Mouse (Mus musculus) neural tube, embryonic 12.5 days (tissue): ENCODE results near the gene Mettl14. TPM values are rescaled to one million over a fixed set of nuclear protein-coding genes. Genes with fewer than 3 reads are reported as not detected.
"Not testable (repeated sequence)": the region's sequence is repeated elsewhere in the genome, so short reads cannot be mapped to it uniquely, and the experiment has no call there.

Source experiments
- ATAC-seq: fragments of 200-750 bp; cut with Nextera tagmentation; 2 replicates; pipeline ENCODE4 v1.8.0; 2017; ENCODE audit warnings: low read depth, mild to moderate bottlenecking, moderate TSS enrichment, moderate library complexity; ENCODE audit not compliant: low FRiP score
- H3K27ac ChIP-seq: fragments of 300-500 bp; sonication (generic); 2 replicates; pipeline ENCODE4 v1.5.1; 2016
- H3K27me3 ChIP-seq: fragments of 300-500 bp; sonication (generic); replicated peaks from 2 replicates; pipeline ENCODE4 v1.6.1; 2016; ENCODE audit warnings: mild to moderate bottlenecking
- H3K36me3 ChIP-seq: fragments of 300-500 bp; sonication (generic); 2 replicates; pipeline ENCODE4 v1.6.1; 2016; ENCODE audit warnings: mild to moderate bottlenecking
- H3K4me1 ChIP-seq: fragments of 300-500 bp; sonication (generic); 2 replicates; pipeline ENCODE4 v1.6.1; 2016
- H3K4me2 ChIP-seq: fragments of 300-500 bp; sonication (generic); replicated peaks from 2 replicates; pipeline ENCODE4 v1.6.1; 2016; ENCODE audit warnings: mild to moderate bottlenecking
- H3K4me3 ChIP-seq: fragments of 300-500 bp; sonication (generic); 2 replicates; pipeline ENCODE4 v1.5.1; 2016
- H3K9ac ChIP-seq: fragments of 300-500 bp; sonication (generic); 2 replicates; pipeline ENCODE4 v1.6.1; 2016; ENCODE audit warnings: mild to moderate bottlenecking
- H3K9me3 ChIP-seq: fragments of 300-500 bp; sonication (generic); 2 replicates; pipeline ENCODE4 v1.6.1; 2016; ENCODE audit warnings: mild to moderate bottlenecking
- WGBS: fragments of 180-500 bp; shearing (Covaris S2); methylation state at CpG from one replicate; pipeline ENCODE4 v1.1.7; 2016; 5-methylcytosine and 5-hydroxymethylcytosine counted together
- polyA plus RNA-seq: library from polyadenylated mRNA; unstranded; fragments of >200 nt; fragmentation: Nextera tagmentation; extraction: Ambion mirVana; gene quantifications from 2 replicates; pipeline ENCODE4 v1.2.1, GENCODE M21; 2016

Gene Mettl14
- polyA plus RNA-seq, 1 experiment from 2014 or later: 34.2 TPM

DNA sequence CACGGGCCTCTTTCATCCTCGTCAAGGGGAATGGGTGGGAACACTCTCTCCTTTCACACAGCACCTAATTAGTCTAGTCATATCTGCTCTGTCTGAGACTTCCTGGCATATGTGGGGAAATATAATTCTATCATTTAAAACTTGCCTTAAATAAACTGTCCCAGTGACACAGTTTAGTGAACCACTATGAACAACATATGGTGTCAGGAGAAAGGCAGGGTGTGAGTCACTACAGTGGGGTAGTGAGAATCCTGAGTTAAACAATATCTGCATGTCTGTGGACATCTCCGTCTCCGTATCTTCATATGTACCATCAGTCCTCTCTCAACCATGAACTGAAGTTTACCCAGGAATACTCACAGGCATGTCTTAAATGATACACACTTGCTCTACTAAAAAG lies 5.3 kb upstream of the Mettl14 start:
- H3K4me2 ChIP-seq: no peak overlapping the region
- H3K4me1 ChIP-seq: no peaks in the 10 kb centered on the region
- WGBS: 80% methylated on average over 4 of the region's 4 CpGs
- no peaks in the 10 kb centered on the region for H3K36me3 ChIP-seq
- H3K27ac ChIP-seq: no peak overlapping the region
- no peak overlapping the region for H3K9ac ChIP-seq
- H3K4me3 ChIP-seq: no peak overlapping the region
- no peaks in the 10 kb centered on the region for H3K9me3 ChIP-seq
- H3K27me3 ChIP-seq: no peaks in the 10 kb centered on the region
- no peak for ATAC-seq

DNA sequence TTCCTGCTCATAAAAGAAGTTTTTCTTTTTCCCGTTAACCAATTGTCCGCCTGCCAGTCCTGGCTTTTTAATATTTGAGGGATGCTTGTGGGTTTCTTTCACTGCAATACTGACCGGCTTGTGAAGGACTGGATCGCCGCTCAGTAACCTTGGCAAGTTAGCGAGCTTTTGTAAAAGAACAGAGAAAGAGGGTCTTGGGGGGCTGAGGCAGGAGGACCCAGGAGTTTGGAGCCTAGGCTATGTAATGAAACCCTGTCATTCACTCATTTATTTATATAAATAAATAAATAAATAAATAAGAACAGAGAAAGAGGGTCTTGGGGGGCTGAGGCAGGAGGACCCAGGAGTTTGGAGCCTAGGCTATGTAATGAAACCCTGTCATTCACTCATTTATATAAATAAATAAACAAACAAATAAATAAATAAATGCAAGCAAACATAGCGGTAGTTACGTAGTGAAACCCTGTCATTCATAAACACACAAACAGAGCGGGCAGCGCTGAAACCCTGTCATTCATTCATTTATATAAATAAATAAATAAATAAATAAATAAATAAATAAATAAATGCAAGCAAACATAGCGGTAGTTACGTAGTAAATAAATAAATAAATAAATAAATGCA lies 361 bp upstream of the Mettl14 start:
- not testable (repeated sequence) for H3K27me3 ChIP-seq, H3K9me3 ChIP-seq, H3K9ac ChIP-seq, H3K27ac ChIP-seq, H3K36me3 ChIP-seq
- peak overlapping the region; percentile 68 for H3K4me3 ChIP-seq
- peak; percentile 83 for ATAC-seq
- WGBS: 19% methylated on average over 12 of the region's 12 CpGs
- H3K4me2 ChIP-seq: peak overlapping the region; percentile 57
- H3K4me1 ChIP-seq: peaks cover 16% of the 10 kb centered on the region

DNA sequence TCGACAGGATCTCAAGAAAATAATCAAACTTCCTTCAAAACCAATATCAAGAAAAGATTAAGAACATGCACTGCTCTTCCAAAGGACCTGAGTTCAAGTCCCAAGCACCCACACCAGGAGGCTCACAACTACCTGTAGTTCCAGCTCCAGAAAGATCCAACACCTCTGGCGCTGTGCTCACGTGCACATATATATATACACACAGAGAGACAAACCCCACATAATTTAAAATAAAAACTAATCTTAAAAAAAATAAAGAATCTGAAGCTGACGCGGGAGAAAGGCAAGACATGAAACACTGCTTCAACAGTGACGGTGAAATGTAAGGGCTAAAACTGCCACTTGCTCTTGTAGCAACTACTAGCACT lies 806 bp downstream of the Mettl14 start:
- H3K9ac ChIP-seq: peak overlapping the region; percentile 67
- H3K4me3 ChIP-seq: peak overlapping the region; percentile 68
- ATAC-seq: peak; percentile 6; the same call in 1 of the 2 replicates
- H3K4me1 ChIP-seq: peaks cover 16% of the 10 kb centered on the region
- 9% methylated on average over 6 of the region's 6 CpGs for WGBS
- peaks cover 9% of the 10 kb centered on the region for H3K36me3 ChIP-seq
- H3K27me3 ChIP-seq: no peaks in the 10 kb centered on the region
- no peaks in the 10 kb centered on the region for H3K9me3 ChIP-seq
- H3K27ac ChIP-seq: no peak overlapping the region
- H3K4me2 ChIP-seq: peak overlapping the region; percentile 69

DNA sequence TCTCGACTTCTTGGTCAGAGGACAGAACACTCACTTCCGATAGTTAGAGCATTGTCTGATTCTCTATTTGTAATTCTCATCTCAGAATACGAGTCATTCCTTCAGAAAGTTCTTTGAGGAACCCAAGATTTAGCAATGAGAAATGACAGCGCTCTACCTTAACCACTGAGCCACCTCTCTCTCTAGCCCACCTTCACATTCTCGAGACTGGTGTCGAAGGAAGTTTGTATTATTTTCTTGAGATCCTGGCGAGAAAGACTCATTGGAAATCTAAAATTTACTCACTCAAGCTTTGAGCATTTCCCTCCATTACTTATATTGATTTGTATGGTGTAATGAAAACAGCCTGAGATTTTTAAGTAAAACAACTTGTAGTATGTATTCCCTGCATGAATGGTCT lies 1.5 kb downstream of the Mettl14 start:
- no peaks in the 10 kb centered on the region for H3K27me3 ChIP-seq
- no peak overlapping the region for H3K9ac ChIP-seq
- 92% methylated on average over 7 of the region's 7 CpGs for WGBS
- no peak for ATAC-seq
- peak overlapping the region; percentile 69 for H3K4me2 ChIP-seq
- H3K27ac ChIP-seq: no peak overlapping the region
- H3K36me3 ChIP-seq: peaks cover 9% of the 10 kb centered on the region
- H3K4me3 ChIP-seq: no peak overlapping the region
- H3K9me3 ChIP-seq: no peaks in the 10 kb centered on the region
- peaks cover 16% of the 10 kb centered on the region for H3K4me1 ChIP-seq

DNA sequence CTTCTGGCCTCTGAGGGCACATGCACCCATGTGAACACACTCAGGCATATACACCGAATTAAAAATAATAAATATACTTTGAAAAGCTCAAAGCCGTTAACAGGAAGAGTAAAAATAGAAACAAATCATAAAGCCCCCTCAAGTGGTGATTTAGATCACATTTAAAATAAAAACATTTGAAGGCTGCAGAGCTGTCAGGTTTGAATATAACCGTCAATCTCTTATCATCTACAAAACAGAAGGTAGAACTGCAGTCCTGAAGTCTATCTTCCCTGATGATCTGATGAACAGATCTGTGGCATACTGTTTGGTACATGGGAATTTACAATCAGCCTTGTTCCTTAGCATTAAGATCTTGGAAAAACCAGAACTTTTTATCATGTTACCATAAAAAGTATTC lies 9.3 kb downstream of the Mettl14 start:
- WGBS: 95% methylated on average over 3 of the region's 3 CpGs
- no peak for ATAC-seq

DNA sequence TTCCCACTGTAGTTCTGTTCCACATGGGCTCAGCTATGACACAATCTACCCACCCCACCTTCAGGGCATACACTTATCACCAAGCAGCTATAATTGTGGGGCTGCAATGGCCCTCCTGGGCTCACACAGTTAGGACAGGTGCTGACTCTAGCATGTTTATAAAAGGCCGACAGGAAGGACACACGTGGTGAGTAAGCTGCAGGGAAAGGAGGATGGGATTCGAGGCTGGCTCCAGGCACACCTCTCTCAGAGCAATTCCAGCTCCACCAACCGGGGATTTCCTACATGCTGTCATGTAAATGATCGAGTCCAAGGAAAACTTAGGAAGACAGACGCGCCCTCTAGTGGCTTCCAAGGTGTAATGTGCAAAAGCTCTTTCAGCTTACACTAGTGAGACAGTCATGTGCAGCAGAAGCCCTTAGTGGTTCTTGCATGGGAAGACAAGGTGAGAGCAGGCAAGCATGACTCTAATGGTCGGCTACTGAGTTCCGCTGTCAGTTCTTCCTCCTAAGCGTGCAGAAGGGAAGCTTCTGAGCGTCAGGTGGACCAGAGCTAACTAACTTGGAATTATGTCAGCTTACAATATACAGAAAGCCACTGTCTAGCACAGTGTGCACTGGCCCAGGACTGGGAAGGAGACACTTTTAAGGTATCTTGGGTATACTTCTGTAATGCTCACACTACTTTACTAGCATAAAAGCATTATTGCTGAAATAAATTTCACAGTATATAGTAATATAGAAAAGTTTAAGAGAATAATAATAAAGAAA lies 14.0 kb downstream of the Mettl14 start:
- Histone ChIP-seq H3K9ac (no peak overlapping the region), H3K36me3 (peaks cover 41% of the 10 kb centered on the region), H3K4me3 (no peak overlapping the region), H3K4me2 (no peak overlapping the region), H3K27ac (no peak overlapping the region), H3K27me3 (no peaks in the 10 kb centered on the region), H3K9me3 (no peaks in the 10 kb centered on the region), H3K4me1 (no peaks in the 10 kb centered on the region)
- peak; percentile 71 for ATAC-seq
- 43% methylated on average over 11 of the region's 11 CpGs for WGBS

More for the DNA sequence above, 9.3 kb downstream of the Mettl14 start:
- no peaks in the 10 kb centered on the region for H3K9me3 ChIP-seq
- H3K36me3 ChIP-seq: peaks cover 38% of the 10 kb centered on the region
- H3K4me2 ChIP-seq: no peak overlapping the region
- no peaks in the 10 kb centered on the region for H3K27me3 ChIP-seq
- no peak overlapping the region for H3K4me3 ChIP-seq
- no peaks in the 10 kb centered on the region for H3K4me1 ChIP-seq
- no peak overlapping the region for H3K9ac ChIP-seq
- H3K27ac ChIP-seq: no peak overlapping the region

DNA sequence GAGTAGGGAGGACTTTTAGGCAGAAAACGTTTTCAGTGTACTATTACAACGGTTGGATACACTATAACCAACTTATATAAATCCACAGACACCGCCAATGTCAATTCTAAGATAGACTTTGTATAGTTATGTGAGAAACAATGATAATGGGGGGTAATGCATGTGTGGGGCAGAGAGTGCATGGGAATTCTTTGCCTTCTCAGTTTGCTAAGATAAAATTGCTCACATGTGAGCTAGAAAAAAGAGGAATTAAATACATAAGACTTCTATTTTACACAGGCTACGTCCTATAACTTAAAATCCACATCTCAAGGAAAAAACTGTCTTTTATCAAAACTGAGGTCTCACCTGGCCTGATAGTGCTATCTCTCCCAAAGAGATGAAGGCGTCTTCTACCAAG lies 15.0 kb downstream of the Mettl14 start:
- no peak for ATAC-seq
- H3K36me3 ChIP-seq: peaks cover 40% of the 10 kb centered on the region
- H3K4me2 ChIP-seq: no peak overlapping the region
- H3K9me3 ChIP-seq: no peaks in the 10 kb centered on the region
- WGBS: 93% methylated on average over 5 of the region's 5 CpGs
- H3K27me3 ChIP-seq: no peaks in the 10 kb centered on the region
- H3K4me1 ChIP-seq: no peaks in the 10 kb centered on the region
- no peak overlapping the region for H3K4me3 ChIP-seq
- H3K9ac ChIP-seq: no peak overlapping the region
- H3K27ac ChIP-seq: no peak overlapping the region

DNA sequence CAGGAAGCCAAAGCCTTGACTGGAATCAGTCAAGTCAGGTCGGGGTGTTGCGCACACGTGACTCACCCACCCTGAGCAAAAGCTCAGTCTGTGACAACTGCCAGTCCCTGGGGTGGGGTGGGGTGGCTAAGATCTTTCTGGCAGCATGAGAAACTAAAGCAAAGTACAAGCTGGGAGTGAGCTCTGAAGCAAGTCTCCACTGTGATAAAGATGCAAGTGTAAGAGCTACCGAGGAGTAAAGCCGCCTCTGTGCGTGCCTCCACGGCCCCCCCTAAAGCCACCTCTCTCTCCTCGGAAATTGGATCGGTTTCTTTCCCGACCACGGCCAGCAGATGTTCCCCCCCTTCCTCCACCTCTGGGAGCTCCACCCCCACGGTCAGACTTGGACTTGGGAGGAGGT lies 16.7 kb downstream of the Mettl14 start:
- H3K4me3 ChIP-seq: no peak overlapping the region
- WGBS: 95% methylated on average over 12 of the region's 12 CpGs
- no peak overlapping the region for H3K27ac ChIP-seq
- no peaks in the 10 kb centered on the region for H3K27me3 ChIP-seq
- H3K4me2 ChIP-seq: no peak overlapping the region
- no peaks in the 10 kb centered on the region for H3K9me3 ChIP-seq
- H3K36me3 ChIP-seq: peaks cover 35% of the 10 kb centered on the region
- H3K9ac ChIP-seq: no peak overlapping the region
- no peak for ATAC-seq
- no peaks in the 10 kb centered on the region for H3K4me1 ChIP-seq

DNA sequence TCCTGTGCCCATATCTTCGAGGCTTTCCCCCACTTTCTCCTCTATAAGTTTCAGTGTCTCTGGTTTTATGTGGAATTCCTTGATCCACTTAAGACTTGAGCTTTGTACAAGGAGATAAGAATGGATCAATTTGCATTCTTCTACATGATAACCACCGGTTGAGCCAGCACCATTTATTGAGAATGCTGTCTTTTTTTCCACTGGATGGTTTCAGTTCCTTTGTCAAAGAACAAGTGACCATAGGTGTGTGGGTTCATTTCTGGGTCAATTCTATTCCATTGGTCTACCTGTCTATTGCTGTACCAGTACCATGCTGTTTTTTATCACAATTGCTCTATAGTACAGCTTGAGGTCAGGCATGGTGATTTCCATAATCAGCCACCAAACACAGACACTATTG lies 19.1 kb downstream of the Mettl14 start:
- not testable (repeated sequence) for ATAC-seq, H3K9ac ChIP-seq, H3K4me1 ChIP-seq, H3K4me2 ChIP-seq, H3K27me3 ChIP-seq, H3K9me3 ChIP-seq, H3K4me3 ChIP-seq, H3K27ac ChIP-seq
- H3K36me3 ChIP-seq: peaks cover 36% of the 10 kb centered on the region
- 90% methylated on average over 2 of the region's 2 CpGs for WGBS

DNA sequence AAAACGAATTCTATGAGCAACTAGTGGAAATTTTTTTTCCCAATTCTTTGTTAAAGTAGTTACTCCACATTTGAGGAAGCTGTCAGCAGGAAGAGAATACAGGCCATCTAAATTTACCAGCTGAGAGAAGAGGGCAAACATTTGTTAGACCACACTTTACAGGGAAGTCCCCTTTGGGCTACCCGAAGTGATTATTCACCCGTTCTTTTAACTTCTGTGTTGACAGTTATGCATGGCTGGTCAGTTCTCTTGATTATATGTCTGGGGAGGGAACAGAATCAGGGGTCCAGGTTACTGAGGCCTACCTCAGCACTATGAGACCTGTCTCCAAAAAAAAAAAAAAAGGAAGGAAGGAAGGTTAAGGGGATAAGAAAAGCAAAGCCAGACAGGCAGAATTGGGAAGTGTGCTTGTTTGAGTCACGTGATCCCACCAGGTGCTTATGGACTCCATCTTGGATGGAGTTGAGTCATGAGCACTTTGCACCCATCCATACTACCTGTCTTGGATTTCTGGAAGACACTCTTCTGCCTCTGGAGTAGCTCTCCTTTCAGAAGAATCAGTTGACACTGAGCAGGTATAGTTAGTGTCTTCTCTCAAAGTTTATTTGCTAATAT lies 29.4 kb downstream of the Mettl14 start:
- Histone ChIP-seq H3K9ac (no peak overlapping the region), H3K27me3 (no peaks in the 10 kb centered on the region), H3K36me3 (no peaks in the 10 kb centered on the region), H3K4me3 (no peak overlapping the region), H3K4me1 (no peaks in the 10 kb centered on the region), H3K9me3 (no peaks in the 10 kb centered on the region), H3K27ac (no peak overlapping the region), H3K4me2 (no peak overlapping the region)
- ATAC-seq: no peak
- WGBS: 82% methylated on average over 4 of the region's 4 CpGs

DNA sequence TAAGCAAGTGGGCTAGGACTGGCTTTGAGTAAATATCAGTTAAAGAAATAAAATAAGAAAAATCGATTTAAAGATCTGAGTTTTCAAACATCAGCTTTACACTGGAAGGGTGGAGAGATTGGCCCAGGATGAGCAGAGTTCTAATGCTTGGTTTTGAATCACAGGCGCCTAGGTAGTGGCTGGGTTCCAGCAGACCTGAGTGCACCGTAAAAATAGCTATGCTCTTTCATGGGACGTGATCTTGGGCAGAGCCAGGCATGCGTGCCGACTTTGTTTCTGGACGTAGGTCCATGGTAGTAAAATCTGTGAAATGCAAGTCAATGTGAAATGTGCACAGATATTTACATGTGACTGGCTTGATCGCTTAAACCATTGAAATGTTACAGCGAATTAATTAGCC lies 31.5 kb downstream of the Mettl14 start:
- no peak for ATAC-seq
- H3K9me3 ChIP-seq: no peaks in the 10 kb centered on the region
- no peak overlapping the region for H3K27ac ChIP-seq
- H3K4me1 ChIP-seq: no peaks in the 10 kb centered on the region
- no peak overlapping the region for H3K4me3 ChIP-seq
- H3K4me2 ChIP-seq: no peak overlapping the region
- H3K36me3 ChIP-seq: no peaks in the 10 kb centered on the region
- H3K27me3 ChIP-seq: no peaks in the 10 kb centered on the region
- WGBS: 89% methylated on average over 9 of the region's 9 CpGs
- no peak overlapping the region for H3K9ac ChIP-seq

DNA sequence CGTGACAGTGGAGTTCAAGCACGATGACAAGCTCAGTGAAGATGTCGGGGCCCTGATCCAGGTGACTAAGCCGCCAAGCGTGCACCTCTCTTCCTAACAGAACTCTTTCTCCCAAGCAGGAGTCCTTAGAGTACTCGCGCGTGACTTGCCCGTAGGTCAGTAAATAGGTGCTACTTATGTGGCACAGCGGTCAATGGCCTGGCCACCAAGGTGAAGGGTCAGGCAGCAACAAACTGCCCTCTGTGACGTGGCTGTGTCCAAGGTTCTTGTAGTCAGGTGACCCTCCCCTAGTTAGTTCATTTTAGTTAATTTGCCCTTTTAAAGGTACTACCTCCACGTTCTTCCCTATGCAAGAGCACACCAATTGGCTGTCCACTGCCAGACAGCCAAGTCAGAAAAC lies 32.2 kb downstream of the Mettl14 start:
- Histone ChIP-seq H3K9ac (no peak overlapping the region), H3K27me3 (no peaks in the 10 kb centered on the region), H3K4me1 (no peaks in the 10 kb centered on the region), H3K27ac (no peak overlapping the region), H3K36me3 (no peaks in the 10 kb centered on the region), H3K4me2 (no peak overlapping the region), H3K4me3 (no peak overlapping the region), H3K9me3 (no peaks in the 10 kb centered on the region)
- 90% methylated on average over 12 of the region's 12 CpGs for WGBS
- no peak for ATAC-seq
